Mouse (Mus musculus) limb, embryonic 10.5 days (tissue): ENCODE data around the gene 9330159F19Rik. TPM values are rescaled to one million over a fixed set of nuclear protein-coding genes. Genes with fewer than 3 reads are reported as not detected.

Experiments used
- DNase-seq: peaks from one replicate; pipeline ENCODE4 v3.0.0-alpha.2; 2017; ENCODE audit warnings: low spot score
- H3K27ac ChIP-seq: fragments of 300-500 bp; sonication (generic); 2 replicates; pipeline ENCODE4 v1.5.1; 2016; ENCODE audit warnings: mild to moderate bottlenecking
- H3K27me3 ChIP-seq: fragments of 300-500 bp; sonication (generic); 2 replicates; pipeline ENCODE4 v1.6.1; 2016; ENCODE audit warnings: low read depth, mild to moderate bottlenecking; ENCODE audit not compliant: poor library complexity, severe bottlenecking
- H3K36me3 ChIP-seq: fragments of 300-500 bp; sonication (generic); 2 replicates; pipeline ENCODE4 v1.6.1; 2016; ENCODE audit warnings: mild to moderate bottlenecking, moderate library complexity
- H3K4me1 ChIP-seq: fragments of 300-500 bp; sonication (generic); 2 replicates; pipeline ENCODE4 v1.6.1; 2016
- H3K4me3 ChIP-seq: fragments of 300-500 bp; sonication (generic); 2 replicates; pipeline ENCODE4 v1.5.1; 2016; ENCODE audit warnings: mild to moderate bottlenecking, moderate library complexity
- H3K9me3 ChIP-seq: fragments of 300-500 bp; sonication (generic); replicated peaks from 2 replicates; pipeline ENCODE4 v1.6.1; 2016; ENCODE audit warnings: mild to moderate bottlenecking
- whole genome bisulfite sequencing: fragments of 180-500 bp; shearing (Covaris S2); methylation state at CpG from one replicate; pipeline ENCODE4 v1.1.7; 2016; 5-methylcytosine and 5-hydroxymethylcytosine counted together
- polyA plus RNA-seq: library from polyadenylated mRNA; unstranded; fragments of >200 nt; fragmentation: Nextera tagmentation; extraction: Ambion mirVana; gene quantifications from 2 replicates; pipeline ENCODE4 v1.2.1, GENCODE M21; 2016

9330159F19Rik gene
- polyA plus RNA-seq, 1 experiment from 2014 or later = 0.24 TPM

DNA sequence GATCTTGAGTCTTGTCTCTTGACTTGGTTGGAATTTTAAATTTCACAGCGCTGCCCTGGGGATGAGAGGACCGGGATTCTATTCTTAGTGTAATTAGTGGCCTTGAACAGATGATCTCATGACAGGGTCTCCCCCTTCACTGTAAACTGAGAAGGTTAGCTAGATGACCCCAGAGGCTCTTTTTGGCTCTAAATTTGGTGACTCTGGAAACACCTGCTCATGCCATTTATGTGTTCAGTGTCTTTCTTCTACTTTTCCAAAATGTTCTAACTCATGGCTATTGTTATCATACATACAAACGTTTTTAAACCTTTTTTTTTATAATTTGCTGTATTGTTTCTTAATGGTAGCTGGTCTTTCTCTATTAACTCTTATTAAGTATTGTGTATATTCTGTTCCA lies 2.7 kb upstream of the 9330159F19Rik start:
- Histone ChIP-seq H3K36me3 (no peaks in the 10 kb centered on the region), H3K9me3 (no peaks in the 10 kb centered on the region), H3K4me1 (peaks cover 6% of the 10 kb centered on the region; the same call in 1 of the 2 replicates), H3K4me3 (no peak overlapping the region), H3K27me3 (no peaks in the 10 kb centered on the region), H3K27ac (no peak overlapping the region)
- DNase-seq = no peak
- whole genome bisulfite sequencing = 64% methylated on average over 3 of the region's 3 CpGs

DNA sequence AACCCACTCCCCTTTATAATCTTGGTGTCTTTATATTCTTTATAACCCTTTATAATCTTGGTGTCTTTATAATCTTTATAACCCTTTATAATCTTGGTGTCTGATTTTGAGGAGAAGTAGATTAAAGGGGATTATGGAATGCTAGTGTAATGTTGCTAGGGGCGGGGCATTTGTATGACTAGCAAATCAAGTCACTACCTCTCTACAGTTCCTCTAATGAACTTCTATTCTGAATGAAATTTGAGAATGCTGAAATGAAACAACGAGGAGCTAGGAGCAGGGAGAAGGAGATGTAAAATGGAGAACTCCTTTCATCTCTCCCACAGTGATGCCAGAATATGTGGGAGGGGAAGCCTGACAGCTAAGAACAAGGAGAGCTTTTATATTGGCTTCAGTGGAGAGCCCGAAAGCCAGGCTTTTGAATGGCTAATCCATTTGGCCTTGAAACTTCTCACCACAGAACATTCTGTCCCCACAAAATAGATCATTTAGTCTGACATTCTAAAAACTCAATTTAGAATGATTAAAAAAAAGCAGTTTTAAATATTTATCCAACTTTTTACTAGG lies 2.2 kb downstream of the 9330159F19Rik start:
- no peak overlapping the region for H3K4me3 ChIP-seq
- H3K4me1 ChIP-seq = peaks cover 6% of the 10 kb centered on the region; the same call in 1 of the 2 replicates
- no peaks in the 10 kb centered on the region for H3K36me3 ChIP-seq
- no peak overlapping the region for H3K27ac ChIP-seq
- no peaks in the 10 kb centered on the region for H3K27me3 ChIP-seq
- WGBS = 60% methylated on average over 3 of the region's 3 CpGs
- no peak for DNase-seq
- H3K9me3 ChIP-seq = no peaks in the 10 kb centered on the region

DNA sequence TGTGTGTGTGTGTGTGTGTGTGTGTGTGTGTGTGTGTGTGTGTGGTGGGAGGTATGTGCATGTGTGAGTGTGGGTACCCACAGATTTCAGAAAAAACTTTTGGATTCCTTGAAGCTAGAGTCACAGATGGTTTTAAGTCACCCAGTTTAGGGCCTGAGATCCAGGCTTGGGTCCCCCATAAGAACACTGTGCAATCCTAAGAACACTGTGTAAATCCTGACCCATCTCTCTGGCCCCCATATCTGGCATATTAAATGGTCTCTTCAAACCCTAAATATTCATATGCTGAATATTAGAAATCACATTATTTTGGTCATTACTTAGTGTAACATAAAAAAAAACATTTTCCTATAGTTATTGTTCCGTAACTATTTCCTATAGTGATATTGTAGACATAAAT lies 5.6 kb downstream of the 9330159F19Rik start:
- no peaks in the 10 kb centered on the region for H3K36me3 ChIP-seq
- H3K27me3 ChIP-seq = no peaks in the 10 kb centered on the region
- 94% methylated on average over 1 of the region's 1 CpGs for WGBS
- DNase-seq = no peak
- H3K4me3 ChIP-seq = no peak overlapping the region
- no peak overlapping the region for H3K27ac ChIP-seq
- no peaks in the 10 kb centered on the region for H3K4me1 ChIP-seq
- H3K9me3 ChIP-seq = no peaks in the 10 kb centered on the region

DNA sequence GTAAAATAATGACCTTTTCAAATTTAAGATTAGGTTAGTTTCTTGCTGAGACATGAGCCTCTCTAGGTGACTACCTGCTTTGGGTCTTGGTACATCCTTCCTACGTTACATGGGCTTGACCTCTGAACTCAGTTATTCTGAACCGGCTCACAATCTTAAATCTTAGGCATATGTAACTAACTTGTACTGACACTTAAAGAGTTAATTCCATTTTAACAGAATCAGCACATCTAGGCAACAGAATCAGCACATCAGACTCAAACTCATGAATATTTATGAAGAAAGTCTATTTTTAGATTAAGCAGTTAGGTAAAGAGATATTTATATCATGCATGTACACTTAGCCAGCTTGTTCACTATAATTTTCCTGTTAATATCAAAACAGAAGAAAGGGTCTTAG lies 6.0 kb downstream of the 9330159F19Rik start:
- no peaks in the 10 kb centered on the region for H3K36me3 ChIP-seq
- WGBS = 79% methylated on average over 2 of the region's 2 CpGs
- H3K9me3 ChIP-seq = no peaks in the 10 kb centered on the region
- H3K4me3 ChIP-seq = no peak overlapping the region
- no peak overlapping the region for H3K27ac ChIP-seq
- no peaks in the 10 kb centered on the region for H3K4me1 ChIP-seq
- no peak for DNase-seq
- no peaks in the 10 kb centered on the region for H3K27me3 ChIP-seq

DNA sequence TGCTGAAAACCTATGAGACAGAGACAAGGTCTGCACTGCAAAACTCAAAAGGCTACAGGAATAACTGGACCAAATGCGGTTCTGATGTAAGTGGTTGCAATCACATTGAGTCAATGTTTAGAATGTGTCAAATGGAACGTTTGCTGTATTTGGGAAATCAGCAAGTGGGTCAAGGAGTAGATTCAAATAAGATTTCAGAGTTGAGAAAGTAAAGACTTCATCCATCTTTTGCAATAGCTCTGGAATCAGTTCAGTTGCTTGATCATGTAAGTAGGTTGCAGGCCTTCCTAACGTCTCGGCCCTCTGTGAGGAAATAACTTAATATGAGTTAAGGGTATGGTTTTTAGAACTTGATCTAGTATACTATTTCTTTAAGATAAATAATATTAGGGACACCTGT lies 13.9 kb downstream of the 9330159F19Rik start:
- DNase-seq = no peak
- Histone ChIP-seq H3K27me3 (no peaks in the 10 kb centered on the region), H3K9me3 (no peaks in the 10 kb centered on the region), H3K36me3 (no peaks in the 10 kb centered on the region), H3K27ac (no peak overlapping the region), H3K4me3 (no peak overlapping the region), H3K4me1 (no peaks in the 10 kb centered on the region)
- 92% methylated on average over 4 of the region's 4 CpGs for WGBS

DNA sequence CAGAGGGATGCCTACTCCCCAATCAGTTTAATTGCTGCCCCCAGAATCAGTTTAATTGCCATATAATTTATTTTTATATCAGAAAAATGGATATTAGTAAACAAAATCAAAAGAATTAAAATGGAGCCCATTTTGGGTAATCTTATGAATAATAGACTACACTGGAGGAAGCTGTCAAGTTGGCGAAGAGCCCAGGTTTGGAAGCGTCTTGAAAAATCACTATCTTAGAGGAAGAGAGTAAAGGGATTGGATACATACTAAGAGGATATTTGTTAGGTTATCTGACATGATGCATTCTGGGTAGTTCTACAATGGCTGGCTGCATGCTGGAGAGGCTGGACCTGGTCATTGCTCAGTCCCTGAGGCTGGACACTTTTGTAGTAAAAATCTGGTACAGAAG lies 19.8 kb downstream of the 9330159F19Rik start:
- no peaks in the 10 kb centered on the region for H3K9me3 ChIP-seq
- no peak overlapping the region for H3K4me3 ChIP-seq
- H3K27ac ChIP-seq = no peak overlapping the region
- no peak for DNase-seq
- no peaks in the 10 kb centered on the region for H3K27me3 ChIP-seq
- 99% methylated on average over 2 of the region's 2 CpGs for WGBS
- H3K36me3 ChIP-seq = no peaks in the 10 kb centered on the region
- no peaks in the 10 kb centered on the region for H3K4me1 ChIP-seq

Other genes with a start within 250 kb of the 9330159F19Rik start
- gene 2310057J18Rik, start 225.3 kb upstream of the 9330159F19Rik start, polyA plus RNA-seq = not detected in 2 replicates
- 0.38 and 1.3 TPM in 2 replicates for gene Soga3, start 67.8 kb upstream of the 9330159F19Rik start, polyA plus RNA-seq
- 0.35 TPM in 1 of 2 replicates, not detected in the other for gene Gm49353, start 12.7 kb upstream of the 9330159F19Rik start, polyA plus RNA-seq
- gene Echdc1, start 101.6 kb downstream of the 9330159F19Rik start, polyA plus RNA-seq = 20.3 and 20.5 TPM in 2 replicates
- gene Rnf146, start 150.8 kb downstream of the 9330159F19Rik start, polyA plus RNA-seq = 38.3 and 49.0 TPM in 2 replicates